Comparison of ENCODE assay signal across 18 mouse cellular contexts in the genomic region with DNA sequence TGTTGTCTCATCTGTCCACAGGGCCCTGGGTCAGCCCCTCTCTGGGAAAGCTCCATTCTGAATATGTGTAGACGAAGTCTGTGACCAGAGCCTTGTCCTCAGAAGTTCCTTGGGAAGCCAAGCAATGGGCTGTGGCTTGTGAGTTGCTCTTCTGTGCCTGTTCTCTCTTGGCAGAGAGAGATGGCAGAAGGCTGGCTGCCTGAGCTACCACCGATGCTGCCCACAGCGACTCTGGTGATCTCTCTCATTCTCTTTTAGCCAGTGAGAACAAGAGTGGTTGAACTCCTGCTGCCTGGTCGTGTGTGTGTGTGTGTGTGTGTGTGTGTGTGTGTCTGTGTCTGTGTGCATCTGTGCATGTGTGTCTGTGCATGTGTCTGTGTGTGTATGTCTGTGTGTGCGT.
"Had no signal": no experiment of that assay in that cellular context is flagged by ENCODE, and none has a peak within 500 bp of the region (broad histone marks: within the 10 kb centered on the region; RNA-seq: fewer than 3 reads in every experiment).

No protein-coding gene starts in this region.

- H3K9me3 ChIP-seq: midbrain, embryonic 10.5 days; midbrain, embryonic 12.5 days; midbrain, embryonic 15.5 days; neural tube, embryonic 13.5 days; neural tube, embryonic 15.5 days had no signal

- H3K4me1 ChIP-seq: midbrain, embryonic 12.5 days; midbrain, embryonic 15.5 days; neural tube, embryonic 13.5 days; neural tube, embryonic 15.5 days had no signal

- H3K27me3 ChIP-seq: midbrain, embryonic 15.5 days; neural tube, embryonic 13.5 days; neural tube, embryonic 15.5 days had no signal

- DNase-seq: lung, adult 18-20 months; lung, embryonic 14.5 days; lung, postnatal 10 days; lung, postnatal 4 days; retina, postnatal 1 day; right cerebral cortex, adult 18-20 months; right cerebral cortex, postnatal 25 days; right cerebral cortex, postnatal 4 days; spleen, adult 18-20 months; thymus, adult 18-20 months; thymus, postnatal 14 days; thymus, postnatal 36 days had no signal

- H3K4me2 ChIP-seq: lung, embryonic 14.5 days; midbrain, embryonic 12.5 days; midbrain, embryonic 15.5 days; neural tube, embryonic 13.5 days; neural tube, embryonic 15.5 days had no signal

- H3K36me3 ChIP-seq: midbrain, embryonic 10.5 days; midbrain, embryonic 12.5 days; midbrain, embryonic 15.5 days; neural tube, embryonic 13.5 days; neural tube, embryonic 15.5 days had no signal

- H3K9ac ChIP-seq: lung, embryonic 14.5 days; midbrain, embryonic 12.5 days; midbrain, embryonic 15.5 days; neural tube, embryonic 13.5 days; neural tube, embryonic 15.5 days had no signal

- H3K4me3 ChIP-seq: midbrain, embryonic 10.5 days; midbrain, embryonic 12.5 days; midbrain, embryonic 15.5 days; myocyte; neural tube, embryonic 13.5 days; neural tube, embryonic 15.5 days had no signal

- H3K27ac ChIP-seq: midbrain, embryonic 10.5 days; midbrain, embryonic 12.5 days; midbrain, embryonic 15.5 days; neural tube, embryonic 13.5 days; neural tube, embryonic 15.5 days had no signal

- ATAC-seq: midbrain, embryonic 15.5 days had no signal
